Mouse (Mus musculus): ENCODE measurements around the gene Lrch1. TPM values are rescaled to one million over a fixed set of nuclear protein-coding genes. Genes with fewer than 3 reads are reported as not detected.

Lrch1 gene
- total RNA-seq, 2 experiments from 2014 or later, result 16.8 to 17.9 TPM

- intact Hi-C loops (cut with DNase I), result loop anchor here (5.0 kb wide), 1 partner anchor 47 kb away; no protein-coding TSS in a partner anchor
- no peak for DNase-seq (ENCODE audit: low spot score)
Observed at GRCm38 (mm10) chr14:74838816-74839215, 108.9 kb downstream of the Lrch1 start.

- intact Hi-C loops (cut with DNase I), result loop anchor here (5.0 kb wide), 1 partner anchor 43 kb away; no protein-coding TSS in a partner anchor
- DNase-seq (ENCODE audit: low spot score), result no peak
Observed at GRCm38 (mm10) chr14:74835010-74835409, 112.7 kb downstream of the Lrch1 start.

- no peak for DNase-seq (ENCODE audit: low spot score)
- intact Hi-C loops (cut with DNase I), result no loop called here
Observed at GRCm38 (mm10) chr14:74834215-74834614, 113.5 kb downstream of the Lrch1 start.

- no peak for DNase-seq (ENCODE audit: low spot score)
- intact Hi-C loops (cut with DNase I), result no loop called here
Observed at GRCm38 (mm10) chr14:74831653-74832052, 116.0 kb downstream of the Lrch1 start.

- intact Hi-C loops (cut with DNase I), result no loop called here
- DNase-seq (ENCODE audit: low spot score), result no peak
Observed at GRCm38 (mm10) chr14:74831050-74831449, 116.6 kb downstream of the Lrch1 start.

GRCm38 (mm10) chr14:74830591-74830990, 117.1 kb downstream of the Lrch1 start:
- DNase-seq (ENCODE audit: low spot score), result no peak
- intact Hi-C loops (cut with DNase I), result no loop called here

GRCm38 (mm10) chr14:74822757-74823680, 124.7 kb downstream of the Lrch1 start:
- DNase-seq (ENCODE audit: low spot score), result no peak
- intact Hi-C loops (cut with DNase I), result no loop called here

GRCm38 (mm10) chr14:74822048-74822447, 125.6 kb downstream of the Lrch1 start:
- intact Hi-C loops (cut with DNase I), result no loop called here
- DNase-seq (ENCODE audit: low spot score), result no peak

GRCm38 (mm10) chr14:74820180-74820813, 127.4 kb downstream of the Lrch1 start:
- intact Hi-C loops (cut with DNase I), result no loop called here
- DNase-seq (ENCODE audit: low spot score), result peak; percentile 11

GRCm38 (mm10) chr14:74816705-74817104, 131.0 kb downstream of the Lrch1 start:
- intact Hi-C loops (cut with DNase I), result no loop called here
- DNase-seq (ENCODE audit: low spot score), result no peak

GRCm38 (mm10) chr14:74814848-74815789, 132.6 kb downstream of the Lrch1 start:
- DNase-seq (ENCODE audit: low spot score), result no peak
- intact Hi-C loops (cut with DNase I), result no loop called here

- intact Hi-C loops (cut with DNase I), result no loop called here
- DNase-seq (ENCODE audit: low spot score), result no peak
Observed at GRCm38 (mm10) chr14:74811617-74812016, 136.1 kb downstream of the Lrch1 start.

- no peak for DNase-seq (ENCODE audit: low spot score)
- intact Hi-C loops (cut with DNase I), result no loop called here
Observed at GRCm38 (mm10) chr14:74801961-74802360, 145.7 kb downstream of the Lrch1 start.

- intact Hi-C loops (cut with DNase I), result no loop called here
- no peak for DNase-seq (ENCODE audit: low spot score)
Observed at GRCm38 (mm10) chr14:74798063-74798890, 149.4 kb downstream of the Lrch1 start.

- intact Hi-C loops (cut with DNase I), result no loop called here
Observed at GRCm38 (mm10) chr14:74797386-74798062, 150.2 kb downstream of the Lrch1 start.

GRCm38 (mm10) chr14:74794931-74795330, 152.7 kb downstream of the Lrch1 start:
- intact Hi-C loops (cut with DNase I), result loop anchor here (5.0 kb wide), 1 partner anchor 42 kb away; no protein-coding TSS in a partner anchor
- no peak for DNase-seq (ENCODE audit: low spot score)

More at GRCm38 (mm10) chr14:74797386-74798062, 150.2 kb downstream of the Lrch1 start:
- DNase-seq (ENCODE audit: low spot score), result no peak

GRCm38 (mm10) chr14:74792793-74793192, 154.9 kb downstream of the Lrch1 start:
- DNase-seq (ENCODE audit: low spot score), result no peak
- intact Hi-C loops (cut with DNase I), result loop anchor here (2.0 to 5.0 kb wide), 2 partner anchors 45 to 158 kb away; no protein-coding TSS in a partner anchor

GRCm38 (mm10) chr14:74790535-74790934, 157.1 kb downstream of the Lrch1 start:
- intact Hi-C loops (cut with DNase I), result loop anchor here (5.0 kb wide), 1 partner anchor 47 kb away; no protein-coding TSS in a partner anchor
- DNase-seq (ENCODE audit: low spot score), result no peak

Measured in heart, postnatal 25 days (tissue).